Mouse (Mus musculus) neural tube, embryonic 12.5 days (tissue): Measurements from ENCODE around the gene 4931428F04Rik. TPM values are rescaled to one million over a fixed set of nuclear protein-coding genes. Genes with fewer than 3 reads are reported as not detected.
A peak's percentile ranks its signal among the peaks of the same experiment; 100 is the strongest.

Experiments used
- ATAC-seq: fragments of 200-750 bp; cut with Nextera tagmentation; 2 replicates; pipeline ENCODE4 v1.8.0; 2017; ENCODE audit warnings: low read depth, mild to moderate bottlenecking, moderate TSS enrichment, moderate library complexity; ENCODE audit not compliant: low FRiP score
- H3K27ac ChIP-seq: fragments of 300-500 bp; sonication (generic); 2 replicates; pipeline ENCODE4 v1.5.1; 2016
- H3K27me3 ChIP-seq: fragments of 300-500 bp; sonication (generic); replicated peaks from 2 replicates; pipeline ENCODE4 v1.6.1; 2016; ENCODE audit warnings: mild to moderate bottlenecking
- H3K36me3 ChIP-seq: fragments of 300-500 bp; sonication (generic); 2 replicates; pipeline ENCODE4 v1.6.1; 2016; ENCODE audit warnings: mild to moderate bottlenecking
- H3K4me1 ChIP-seq: fragments of 300-500 bp; sonication (generic); 2 replicates; pipeline ENCODE4 v1.6.1; 2016
- H3K4me2 ChIP-seq: fragments of 300-500 bp; sonication (generic); replicated peaks from 2 replicates; pipeline ENCODE4 v1.6.1; 2016; ENCODE audit warnings: mild to moderate bottlenecking
- H3K4me3 ChIP-seq: fragments of 300-500 bp; sonication (generic); 2 replicates; pipeline ENCODE4 v1.5.1; 2016
- H3K9ac ChIP-seq: fragments of 300-500 bp; sonication (generic); 2 replicates; pipeline ENCODE4 v1.6.1; 2016; ENCODE audit warnings: mild to moderate bottlenecking
- H3K9me3 ChIP-seq: fragments of 300-500 bp; sonication (generic); 2 replicates; pipeline ENCODE4 v1.6.1; 2016; ENCODE audit warnings: mild to moderate bottlenecking
- WGBS: fragments of 180-500 bp; shearing (Covaris S2); methylation state at CpG from one replicate; pipeline ENCODE4 v1.1.7; 2016; 5-methylcytosine and 5-hydroxymethylcytosine counted together
- polyA plus RNA-seq: library from polyadenylated mRNA; unstranded; fragments of >200 nt; fragmentation: Nextera tagmentation; extraction: Ambion mirVana; gene quantifications from 2 replicates; pipeline ENCODE4 v1.2.1, GENCODE M21; 2016

Gene 4931428F04Rik
- polyA plus RNA-seq, 1 experiment from 2014 or later, result 78.4 TPM

- WGBS, result under 1% methylated on average over 54 of the region's 54 CpGs
- Histone ChIP-seq H3K9ac (peak within 1 kb of the TSS; percentile 64), H3K36me3 (no peaks in the 10 kb centered on the region), H3K27ac (no peak within 1 kb of the TSS), H3K27me3 (peaks cover 90% of the 10 kb centered on the region), H3K4me2 (peak within 1 kb of the TSS; percentile 94), H3K9me3 (peaks cover 6% of the 10 kb centered on the region; the same call in 1 of the 2 replicates), H3K4me1 (peaks cover 28% of the 10 kb centered on the region), H3K4me3 (peak within 1 kb of the TSS; percentile 59)
- peak; percentile 22; the same call in 1 of the 2 replicates for ATAC-seq
Observed at GRCm38 (mm10) chr8:105264024-105264982, 25.4 kb downstream of the 4931428F04Rik start, which contains the start of the genes Tradd and Fbxl8. Gene Tradd, minus strand, starts transcription at chr8:105264609. Gene Fbxl8, plus strand, starts transcription at chr8:105264648.

- peak overlapping the region; percentile 59; the same call in 1 of the 2 replicates for H3K4me3 ChIP-seq
- peaks cover 6% of the 10 kb centered on the region; the same call in 1 of the 2 replicates for H3K9me3 ChIP-seq
- H3K4me1 ChIP-seq, result peaks cover 26% of the 10 kb centered on the region
- WGBS, result 40% methylated on average over 16 of the region's 16 CpGs
- H3K9ac ChIP-seq, result no peak overlapping the region
- no peaks in the 10 kb centered on the region for H3K36me3 ChIP-seq
- peak overlapping the region; percentile 94 for H3K4me2 ChIP-seq
- peaks cover 90% of the 10 kb centered on the region for H3K27me3 ChIP-seq
- no peak overlapping the region for H3K27ac ChIP-seq
- ATAC-seq, result no peak
Observed at GRCm38 (mm10) chr8:105263244-105263912, 26.3 kb downstream of the 4931428F04Rik start.

- ATAC-seq, result no peak
- Histone ChIP-seq H3K27ac (no peak overlapping the region), H3K4me2 (no peak overlapping the region), H3K9ac (no peak overlapping the region), H3K27me3 (peaks cover 87% of the 10 kb centered on the region), H3K9me3 (peaks cover 2% of the 10 kb centered on the region; the same call in 1 of the 2 replicates), H3K4me3 (no peak overlapping the region), H3K36me3 (no peaks in the 10 kb centered on the region), H3K4me1 (peaks cover 20% of the 10 kb centered on the region)
- 84% methylated on average over 12 of the region's 12 CpGs for WGBS
Observed at GRCm38 (mm10) chr8:105261326-105261980, 28.2 kb downstream of the 4931428F04Rik start.

GRCm38 (mm10) chr8:105260371-105261099 is 29.1 kb downstream of the 4931428F04Rik start:
- Histone ChIP-seq H3K4me3 (no peak overlapping the region), H3K4me2 (no peak overlapping the region), H3K4me1 (peaks cover 20% of the 10 kb centered on the region), H3K36me3 (no peaks in the 10 kb centered on the region), H3K9me3 (no peaks in the 10 kb centered on the region; the same call in 1 of the 2 replicates), H3K9ac (no peak overlapping the region), H3K27me3 (peaks cover 88% of the 10 kb centered on the region), H3K27ac (no peak overlapping the region)
- ATAC-seq, result no peak
- 63% methylated on average over 7 of the region's 7 CpGs for WGBS

GRCm38 (mm10) chr8:105259721-105260320 is 29.8 kb downstream of the 4931428F04Rik start:
- peak; percentile 63 for ATAC-seq
- peak overlapping the region; percentile 73 for H3K4me2 ChIP-seq
- H3K9ac ChIP-seq, result peak overlapping the region; percentile 47; the same call in 1 of the 2 replicates
- peak overlapping the region; percentile 33 for H3K4me3 ChIP-seq
- 5% methylated on average over 30 of the region's 30 CpGs for WGBS
- no peaks in the 10 kb centered on the region for H3K36me3 ChIP-seq
- H3K9me3 ChIP-seq, result no peaks in the 10 kb centered on the region; the same call in 1 of the 2 replicates
- H3K27ac ChIP-seq, result no peak overlapping the region
- H3K4me1 ChIP-seq, result peaks cover 25% of the 10 kb centered on the region
- peaks cover 88% of the 10 kb centered on the region for H3K27me3 ChIP-seq

- no peak overlapping the region for H3K27ac ChIP-seq
- no peaks in the 10 kb centered on the region; the same call in 1 of the 2 replicates for H3K9me3 ChIP-seq
- peak overlapping the region; percentile 73 for H3K4me2 ChIP-seq
- peaks cover 84% of the 10 kb centered on the region for H3K27me3 ChIP-seq
- WGBS, result 2% methylated on average over 55 of the region's 55 CpGs
- no peaks in the 10 kb centered on the region for H3K36me3 ChIP-seq
- peak overlapping the region; percentile 47; the same call in 1 of the 2 replicates for H3K9ac ChIP-seq
- peak overlapping the region; percentile 33 for H3K4me3 ChIP-seq
- peak; percentile 45 for ATAC-seq
- H3K4me1 ChIP-seq, result peaks cover 29% of the 10 kb centered on the region
Observed at GRCm38 (mm10) chr8:105258911-105259720, 30.5 kb downstream of the 4931428F04Rik start.

GRCm38 (mm10) chr8:105257318-105258114 is 32.1 kb downstream of the 4931428F04Rik start:
- ATAC-seq, result no peak
- Histone ChIP-seq H3K27ac (no peak overlapping the region), H3K4me1 (peaks cover 24% of the 10 kb centered on the region), H3K27me3 (peaks cover 69% of the 10 kb centered on the region), H3K9me3 (no peaks in the 10 kb centered on the region; the same call in 1 of the 2 replicates), H3K9ac (no peak overlapping the region), H3K36me3 (no peaks in the 10 kb centered on the region), H3K4me3 (no peak overlapping the region), H3K4me2 (no peak overlapping the region)
- WGBS, result 66% methylated on average over 7 of the region's 7 CpGs

GRCm38 (mm10) chr8:105254966-105255350 is 34.7 kb downstream of the 4931428F04Rik start, which contains the start of gene B3gnt9:
Gene B3gnt9, minus strand, starts transcription at chr8:105255153.
- Histone ChIP-seq H3K9ac (peak within 1 kb of the TSS; percentile 64), H3K27me3 (peaks cover 51% of the 10 kb centered on the region), H3K36me3 (peaks cover 25% of the 10 kb centered on the region), H3K27ac (no peak within 1 kb of the TSS), H3K4me2 (peak within 1 kb of the TSS; percentile 99), H3K9me3 (no peaks in the 10 kb centered on the region), H3K4me3 (peak within 1 kb of the TSS; percentile 56), H3K4me1 (peaks cover 24% of the 10 kb centered on the region)
- no peak; the same call in 1 of the 2 replicates for ATAC-seq
- 2% methylated on average over 14 of the region's 14 CpGs for WGBS

- H3K4me2 ChIP-seq, result peak overlapping the region; percentile 99
- peak; percentile 75 for ATAC-seq
- peaks cover 45% of the 10 kb centered on the region for H3K27me3 ChIP-seq
- H3K4me3 ChIP-seq, result peak overlapping the region; percentile 56
- H3K4me1 ChIP-seq, result peaks cover 19% of the 10 kb centered on the region
- WGBS, result under 1% methylated on average over 74 of the region's 74 CpGs
- no peaks in the 10 kb centered on the region for H3K9me3 ChIP-seq
- H3K27ac ChIP-seq, result no peak overlapping the region
- peak overlapping the region; percentile 64 for H3K9ac ChIP-seq
- H3K36me3 ChIP-seq, result peaks cover 31% of the 10 kb centered on the region
Observed at GRCm38 (mm10) chr8:105254152-105254965, 35.3 kb downstream of the 4931428F04Rik start.
